In genomic region chr6:127473961-127474360, GRCm38 (mm10) we compare ENCODE assay signal across 17 mouse cellular contexts. TPM values are rescaled to one million over a fixed set of nuclear protein-coding genes. Genes with fewer than 3 reads are reported as not detected.
DNase-seq lines count a peak whose midpoint lies in the region.
"Had no signal": no experiment of that assay in that cellular context is flagged by ENCODE, and none has a peak within 500 bp of the region (broad histone marks: within the 10 kb centered on the region; RNA-seq: fewer than 3 reads in every experiment).

No protein-coding gene starts in this region.

- DNase-seq in CD4-positive, CD25-positive, alpha-beta regulatory T cell, adult 2 months (ENCODE audit: low read depth, low spot score), result peak; percentile 74
- DNase-seq in T-cell, adult 2 months (ENCODE audit: low spot score), result peak; percentile 43
- peak; percentile 36 to 60 for DNase-seq in thymus, adult 18-20 months
- DNase-seq in thymus, postnatal 25 days, result peak; percentile 59
- no peak for DNase-seq in cerebellum, postnatal 14 days
- DNase-seq in gastrocnemius, adult 18-20 months (ENCODE audit: low spot score), result no peak
- no peak for DNase-seq in ovary, postnatal 36 days (ENCODE audit: low spot score)
- DNase-seq: adrenal gland, adult 2 months; adrenal gland, postnatal 36 days; B cell, adult 2 months; cerebellum, adult 2 months; cerebellum, postnatal 36 days; gastrocnemius, postnatal 14 days; heart, adult 11 months; heart, postnatal 36 days; kidney, adult 9 months; kidney, postnatal 10 days had no signal

RNA-seq across cellular contexts. Expression of gene Parp11, which starts 27.3 kb away (rescaled TPM):
- total RNA-seq in gastrocnemius, adult 18-20 months (2021), result 1 to 10 TPM; 2.4 to 3.0 TPM

Comparison
In these comparisons a context has a peak if more than half of its experiments do, and no peak if none do; other contexts are left out.
1. DNase-seq: peak in CD4-positive, CD25-positive, alpha-beta regulatory T cell, adult 2 months (single experiment), T-cell, adult 2 months (single experiment), thymus, adult 18-20 months (2 of 2) and thymus, postnatal 25 days (single experiment); none in cerebellum, postnatal 14 days (0 of 2), gastrocnemius, adult 18-20 months (single experiment) and ovary, postnatal 36 days (single experiment).